Mouse (Mus musculus): ENCODE data around the gene Maea. TPM values are rescaled to one million over a fixed set of nuclear protein-coding genes. Genes with fewer than 3 reads are reported as not detected.
A peak's percentile ranks its signal among the peaks of the same experiment; 100 is the strongest.

The Maea gene
- polyA plus RNA-seq, 1 experiment from 2014 or later, result 83.4 TPM

GRCm38 (mm10) chr5:33312192-33312591, 23.1 kb upstream of the Maea start:
- Histone ChIP-seq H3K27me3 (ENCODE audit: control insufficient read depth, insufficient read depth, low read length) (no peaks in the 10 kb centered on the region), H3K4me1 (replicated peaks; ENCODE audit: control insufficient read depth, insufficient read depth) (no peaks in the 10 kb centered on the region), H3K4me3 (ENCODE audit: low read depth, low read length) (no peak overlapping the region), H3K9ac (ENCODE audit: low read length) (no peak overlapping the region), H3K27ac (replicated peaks) (no peak overlapping the region), H3K4me2 (replicated peaks; ENCODE audit: low read depth) (no peak overlapping the region), H3K9me3 (ENCODE audit: control insufficient read depth, low read length) (no peaks in the 10 kb centered on the region), H3K36me3 (ENCODE audit: control insufficient read depth, insufficient read depth, low read length) (no peaks in the 10 kb centered on the region)
- DNase-seq (ENCODE audit: low spot score) (no peak), ATAC-seq (ENCODE audit: low FRiP score, low TSS enrichment) (no peak)
- 80% methylated on average over 7 of the region's 7 CpGs for WGBS
- TF ChIP-seq EP300 (optimal IDR thresholded peaks at IDR 0.05), result no peak
- TF ChIP-seq CTCF (IDR thresholded peaks at IDR 0.05; ENCODE audit: low read depth), result no peak

DNA sequence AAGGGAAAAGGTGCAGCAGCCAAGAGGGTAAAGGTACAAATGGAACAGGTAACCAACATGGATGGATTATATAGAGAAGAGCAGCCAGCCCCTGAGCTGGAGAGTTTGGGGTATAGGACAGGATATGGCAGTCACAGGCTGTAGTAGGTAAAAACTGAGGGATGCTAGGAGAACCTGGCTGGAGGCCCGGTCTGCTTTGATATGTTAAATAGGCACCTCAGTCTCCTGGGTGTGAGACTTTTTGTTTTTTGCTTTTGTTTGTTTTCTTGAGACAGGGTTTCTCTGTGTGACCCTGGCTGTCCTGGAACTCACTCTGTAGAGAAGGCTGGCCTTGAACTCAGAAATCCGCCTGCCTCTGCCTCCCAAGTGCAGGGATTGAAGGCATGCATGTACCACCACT, 10.8 kb upstream of the Maea start:
- Histone ChIP-seq H3K36me3 (ENCODE audit: control insufficient read depth, insufficient read depth, low read length) (no peaks in the 10 kb centered on the region), H3K9me3 (ENCODE audit: control insufficient read depth, low read length) (no peaks in the 10 kb centered on the region), H3K27ac (replicated peaks) (no peak overlapping the region), H3K4me2 (replicated peaks; ENCODE audit: low read depth) (no peak overlapping the region), H3K27me3 (ENCODE audit: control insufficient read depth, insufficient read depth, low read length) (no peaks in the 10 kb centered on the region), H3K9ac (ENCODE audit: low read length) (no peak overlapping the region), H3K4me3 (ENCODE audit: low read depth, low read length) (no peak overlapping the region), H3K4me1 (replicated peaks; ENCODE audit: control insufficient read depth, insufficient read depth) (no peaks in the 10 kb centered on the region)
- 60% methylated on average over 2 of the region's 2 CpGs for WGBS
- TF ChIP-seq EP300 (optimal IDR thresholded peaks at IDR 0.05) (no peak), CTCF (IDR thresholded peaks at IDR 0.05; ENCODE audit: low read depth) (no peak)
- DNase-seq (ENCODE audit: low spot score), result no peak
- ATAC-seq (ENCODE audit: low FRiP score, low TSS enrichment), result no peak

GRCm38 (mm10) chr5:33334381-33335272, 682 bp upstream of the Maea start:
- H3K9me3 ChIP-seq (ENCODE audit: control insufficient read depth, low read length), result no peaks in the 10 kb centered on the region
- ATAC-seq (ENCODE audit: low FRiP score, low TSS enrichment) (no peak; the same call in 1 of the 2 replicates), DNase-seq (ENCODE audit: low spot score) (no peak)
- peak overlapping the region; percentile 71 for H3K4me2 ChIP-seq (replicated peaks; ENCODE audit: low read depth)
- 19% methylated on average over 18 of the region's 18 CpGs for WGBS
- H3K9ac ChIP-seq (ENCODE audit: low read length), result peak overlapping the region; percentile 69
- TF ChIP-seq EP300 (optimal IDR thresholded peaks at IDR 0.05) (no peak), CTCF (IDR thresholded peaks at IDR 0.05; ENCODE audit: low read depth) (no peak)
- peak overlapping the region; percentile 98 for H3K4me3 ChIP-seq (ENCODE audit: low read depth, low read length)
- H3K27me3 ChIP-seq (ENCODE audit: control insufficient read depth, insufficient read depth, low read length), result no peaks in the 10 kb centered on the region
- peak overlapping the region; percentile 83 for H3K27ac ChIP-seq (replicated peaks)
- 0 out of 2 replicates have a peak, but pooled peaks cover 6% of the 10 kb centered on the region for H3K4me1 ChIP-seq (replicated peaks; ENCODE audit: control insufficient read depth, insufficient read depth)
- H3K36me3 ChIP-seq (ENCODE audit: control insufficient read depth, insufficient read depth, low read length), result no peaks in the 10 kb centered on the region

DNA sequence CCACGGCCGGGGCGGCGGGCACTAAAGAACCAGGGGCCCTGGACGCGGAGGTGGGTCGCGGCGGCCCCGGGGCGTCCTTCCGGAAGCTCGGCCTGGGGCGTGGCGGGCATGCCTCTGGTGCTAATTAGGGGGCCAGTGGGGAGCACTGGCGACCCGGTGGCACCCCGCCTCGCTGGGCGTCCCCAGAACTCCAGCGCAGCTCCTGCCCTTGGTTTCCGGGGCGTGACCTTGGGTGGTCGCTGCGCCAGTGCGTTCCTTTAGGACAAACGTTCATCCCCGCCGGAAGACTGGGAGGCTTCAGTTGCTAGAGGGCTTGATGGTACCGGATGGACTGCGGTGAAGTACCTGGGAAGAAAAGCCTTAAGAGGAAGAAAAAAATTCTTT, 660 bp downstream of the Maea start:
- under 1% methylated on average over 31 of the region's 31 CpGs for WGBS
- H3K27me3 ChIP-seq (ENCODE audit: control insufficient read depth, insufficient read depth, low read length), result no peaks in the 10 kb centered on the region
- H3K4me3 ChIP-seq (ENCODE audit: low read depth, low read length), result peak overlapping the region; percentile 98
- peak overlapping the region; percentile 98 for H3K9ac ChIP-seq (ENCODE audit: low read length)
- 0 out of 2 replicates have a peak, but pooled peaks cover 6% of the 10 kb centered on the region for H3K4me1 ChIP-seq (replicated peaks; ENCODE audit: control insufficient read depth, insufficient read depth)
- H3K9me3 ChIP-seq (ENCODE audit: control insufficient read depth, low read length), result no peaks in the 10 kb centered on the region
- peak overlapping the region; percentile 92 for H3K27ac ChIP-seq (replicated peaks)
- no peaks in the 10 kb centered on the region for H3K36me3 ChIP-seq (ENCODE audit: control insufficient read depth, insufficient read depth, low read length)
- TF ChIP-seq EP300 (optimal IDR thresholded peaks at IDR 0.05) (no peak), CTCF (IDR thresholded peaks at IDR 0.05; ENCODE audit: low read depth) (no peak)
- ATAC-seq (ENCODE audit: low FRiP score, low TSS enrichment) (no peak; the same call in 1 of the 2 replicates), DNase-seq (ENCODE audit: low spot score) (peak; percentile 53)
- H3K4me2 ChIP-seq (replicated peaks; ENCODE audit: low read depth), result peak overlapping the region; percentile 68

GRCm38 (mm10) chr5:33337206-33337605, 1.9 kb downstream of the Maea start:
- ATAC-seq (ENCODE audit: low FRiP score, low TSS enrichment) (no peak), DNase-seq (ENCODE audit: low spot score) (no peak)
- no peaks in the 10 kb centered on the region for H3K27me3 ChIP-seq (ENCODE audit: control insufficient read depth, insufficient read depth, low read length)
- H3K27ac ChIP-seq (replicated peaks), result no peak overlapping the region
- H3K36me3 ChIP-seq (ENCODE audit: control insufficient read depth, insufficient read depth, low read length), result no peaks in the 10 kb centered on the region
- no peaks in the 10 kb centered on the region for H3K9me3 ChIP-seq (ENCODE audit: control insufficient read depth, low read length)
- no peak overlapping the region; the same call in 1 of the 2 replicates for H3K9ac ChIP-seq (ENCODE audit: low read length)
- H3K4me1 ChIP-seq (replicated peaks; ENCODE audit: control insufficient read depth, insufficient read depth), result 0 out of 2 replicates have a peak, but pooled peaks cover 6% of the 10 kb centered on the region
- H3K4me2 ChIP-seq (replicated peaks; ENCODE audit: low read depth), result peak overlapping the region; percentile 68; the same call in 1 of the 2 replicates
- TF ChIP-seq CTCF (IDR thresholded peaks at IDR 0.05; ENCODE audit: low read depth), result no peak
- no peak for TF ChIP-seq EP300 (optimal IDR thresholded peaks at IDR 0.05)
- H3K4me3 ChIP-seq (ENCODE audit: low read depth, low read length), result no peak overlapping the region
- WGBS, result 54% methylated on average over 8 of the region's 8 CpGs

GRCm38 (mm10) chr5:33341165-33341564, 5.9 kb downstream of the Maea start:
- WGBS, result 80% methylated on average over 6 of the region's 6 CpGs
- Histone ChIP-seq H3K4me3 (ENCODE audit: low read depth, low read length) (no peak overlapping the region), H3K27me3 (ENCODE audit: control insufficient read depth, insufficient read depth, low read length) (no peaks in the 10 kb centered on the region), H3K4me1 (replicated peaks; ENCODE audit: control insufficient read depth, insufficient read depth) (0 out of 2 replicates have a peak, but pooled peaks cover 4% of the 10 kb centered on the region), H3K36me3 (ENCODE audit: control insufficient read depth, insufficient read depth, low read length) (no peaks in the 10 kb centered on the region), H3K4me2 (replicated peaks; ENCODE audit: low read depth) (no peak overlapping the region), H3K27ac (replicated peaks) (no peak overlapping the region), H3K9ac (ENCODE audit: low read length) (no peak overlapping the region), H3K9me3 (ENCODE audit: control insufficient read depth, low read length) (no peaks in the 10 kb centered on the region)
- TF ChIP-seq EP300 (optimal IDR thresholded peaks at IDR 0.05) (no peak), CTCF (IDR thresholded peaks at IDR 0.05; ENCODE audit: low read depth) (no peak)
- DNase-seq (ENCODE audit: low spot score) (no peak), ATAC-seq (ENCODE audit: low FRiP score, low TSS enrichment) (no peak)

Data from stomach, postnatal 0 days (tissue).